Mouse (Mus musculus) MEL (cell line): ENCODE data around the gene Pdhx. TPM values are rescaled to one million over a fixed set of nuclear protein-coding genes. Genes with fewer than 3 reads are reported as not detected.

Experiments
- DNase-seq: peaks from one replicate; pipeline ENCODE4 v3.0.0; 2011; ENCODE audit warnings: low read depth, low spot score
- H3K27ac ChIP-seq: 2 replicates; pipeline ENCODE4 v1.5.1; 2012; ENCODE audit warnings: low read depth, mild to moderate bottlenecking, control low read depth, low read length, moderate library complexity; ENCODE audit not compliant: control insufficient read depth
- H3K27me3 ChIP-seq, 2 experiments: fragments of 150-350 bp in 1 of 2; sonication (generic) in 1 of 2; 2 replicates each; pipeline ENCODE4 v1.6.1; 2012; ENCODE audit warnings: low read length in 2 of 2, mild to moderate bottlenecking in 2 of 2, improper control_type of control experiment in 1 of 2, moderate library complexity in 1 of 2; ENCODE audit not compliant: insufficient read depth in 2 of 2, control insufficient read depth in 1 of 2
- H3K36me3 ChIP-seq, 2 experiments: 2 replicates each; pipeline ENCODE4 v1.6.1; 2012 to 2014; ENCODE audit warnings: low read length in 2 of 2, improper control_type of control experiment in 1 of 2, inconsistent platforms in 1 of 2, mild to moderate bottlenecking in 1 of 2; ENCODE audit not compliant: insufficient read depth in 2 of 2, control insufficient read depth in 1 of 2
- H3K4me1 ChIP-seq, 2 experiments: fragments of 150-350 bp in 1 of 2; sonication (generic) in 1 of 2; 2 replicates each; pipeline ENCODE4 v1.6.1; 2012; ENCODE audit warnings: low read length in 2 of 2, improper control_type of control experiment in 1 of 2, mild to moderate bottlenecking in 1 of 2; ENCODE audit not compliant: insufficient read depth in 2 of 2, control insufficient read depth in 1 of 2
- H3K4me3 ChIP-seq, 2 experiments: fragments of 150-350 bp in 1 of 2; sonication (generic) in 1 of 2; 2 replicates each; pipeline ENCODE4 v1.5.1; 2012; ENCODE audit warnings: low read depth in 2 of 2, low read length in 2 of 2, mild to moderate bottlenecking in 2 of 2, moderate library complexity in 2 of 2, control low read depth in 1 of 2, improper control_type of control experiment in 1 of 2; ENCODE audit not compliant: control insufficient read depth in 1 of 2, insufficient read depth in 1 of 2
- H3K79me2 ChIP-seq: 2 replicates; pipeline ENCODE4 v1.6.1; 2012; ENCODE audit warnings: mild to moderate bottlenecking, low read length, moderate library complexity; ENCODE audit not compliant: control insufficient read depth, poor library complexity, insufficient read depth
- H3K9ac ChIP-seq: 2 replicates; pipeline ENCODE4 v1.6.1; 2012; ENCODE audit warnings: low read depth, mild to moderate bottlenecking, control low read depth, low read length, moderate library complexity; ENCODE audit not compliant: control insufficient read depth, poor library complexity, severe bottlenecking
- H3K9me3 ChIP-seq: fragments of 150-350 bp; sonication (generic); replicated peaks from 2 replicates; pipeline ENCODE4 v1.6.1; 2012; ENCODE audit warnings: mild to moderate bottlenecking, low read length, improper control_type of control experiment, moderate library complexity; ENCODE audit not compliant: insufficient read depth
- E2F4 ChIP-seq: IDR thresholded peaks from 2 replicates; pipeline ENCODE4 v1.6.1; 2011; ENCODE audit warnings: low read depth, low read length, improper control_type of control experiment, borderline replicate concordance
- ETS1 ChIP-seq: IDR thresholded peaks from 2 replicates; pipeline ENCODE4 v1.6.1; 2012; ENCODE audit warnings: low read depth, mild to moderate bottlenecking, inconsistent platforms, low read length, improper control_type of control experiment, moderate library complexity
- GATA1 ChIP-seq: IDR thresholded peaks from 2 replicates; pipeline ENCODE4 v1.6.1; 2011; ENCODE audit warnings: low read depth, low read length, improper control_type of control experiment
- HCFC1 ChIP-seq: IDR thresholded peaks from 2 replicates; pipeline ENCODE4 v1.6.1; 2012; ENCODE audit warnings: low read depth, mild to moderate bottlenecking, inconsistent platforms, low read length, improper control_type of control experiment, moderate library complexity
- JUND ChIP-seq: IDR thresholded peaks from 2 replicates; pipeline ENCODE4 v1.6.1; 2011; ENCODE audit warnings: low read depth, mild to moderate bottlenecking, improper control_type of control experiment, low read length
- MXI1 ChIP-seq: IDR thresholded peaks from 2 replicates; pipeline ENCODE4 v1.6.1; 2011; ENCODE audit warnings: mild to moderate bottlenecking, low read depth, low read length, improper control_type of control experiment
- MYC ChIP-seq: IDR thresholded peaks from 2 replicates; pipeline ENCODE4 v1.6.1; 2011; ENCODE audit warnings: low read depth, mild to moderate bottlenecking, low read length, improper control_type of control experiment, moderate library complexity
- NELFE ChIP-seq: IDR thresholded peaks from 2 replicates; pipeline ENCODE4 v1.6.1; 2011; ENCODE audit warnings: low read depth, low read length, improper control_type of control experiment
- POLR2A ChIP-seq, 2 experiments: IDR thresholded peaks; 2 replicates each; pipeline ENCODE4 v1.6.1; 2011 to 2012; ENCODE audit warnings: low read length in 2 of 2, mild to moderate bottlenecking in 2 of 2, control low read depth in 1 of 2, improper control_type of control experiment in 1 of 2, low read depth in 1 of 2, moderate library complexity in 1 of 2; ENCODE audit not compliant: control insufficient read depth in 1 of 2, insufficient read depth in 1 of 2, poor library complexity in 1 of 2
- POLR2AphosphoS2 ChIP-seq: IDR thresholded peaks from 2 replicates; pipeline ENCODE4 v1.6.1; 2011; ENCODE audit warnings: low read length, improper control_type of control experiment
- SIN3A ChIP-seq: IDR thresholded peaks from 2 replicates; pipeline ENCODE4 v1.6.1; 2012; ENCODE audit warnings: low read length, improper control_type of control experiment, inconsistent platforms
- SMC3 ChIP-seq: IDR thresholded peaks from 2 replicates; pipeline ENCODE4 v1.6.1; 2011; ENCODE audit warnings: low read depth, low read length, improper control_type of control experiment
- USF1 ChIP-seq: IDR thresholded peaks from 2 replicates; pipeline ENCODE4 v1.6.1; 2014; ENCODE audit warnings: low read depth, mild to moderate bottlenecking, inconsistent platforms, low read length, improper control_type of control experiment, moderate library complexity
- ZC3H11A ChIP-seq: IDR thresholded peaks from 2 replicates; pipeline ENCODE4 v1.6.1; 2012; ENCODE audit warnings: low read depth, mild to moderate bottlenecking, inconsistent platforms, low read length, improper control_type of control experiment
- ZKSCAN1 ChIP-seq: IDR thresholded peaks from 2 replicates; pipeline ENCODE4 v1.6.1; 2012; ENCODE audit warnings: low read depth, mild to moderate bottlenecking, inconsistent platforms, low read length, improper control_type of control experiment, moderate library complexity
- ZMIZ1 ChIP-seq: IDR thresholded peaks from 2 replicates; pipeline ENCODE4 v1.6.1; 2012; ENCODE audit warnings: low read depth, mild to moderate bottlenecking, inconsistent platforms, low read length, improper control_type of control experiment, moderate library complexity
- ZNF384 ChIP-seq: IDR thresholded peaks from 2 replicates; pipeline ENCODE4 v1.6.1; 2012; ENCODE audit warnings: low read depth, mild to moderate bottlenecking, inconsistent platforms, low read length, improper control_type of control experiment
- polyA plus RNA-seq, 2 experiments: library from polyadenylated mRNA; stranded (reverse) in 1 of 2; unstranded in 1 of 2; fragments of >175 nt in 1 of 2; fragments of >200 nt in 1 of 2; gene quantifications; 2 replicates each; pipeline versions ENCODE4 v1.2.1 to v1.2.4; 2012; ENCODE audit warnings: low replicate concordance in 2 of 2, low read depth in 1 of 2; ENCODE audit not compliant: insufficient read length in 2 of 2, insufficient read depth in 1 of 2, missing spikeins in 1 of 2
- total RNA-seq: library from RNA; depleted of rRNA; stranded (reverse); fragments of 300-350 nt; gene quantifications from 2 replicates; pipeline ENCODE4 v1.2.3, GENCODE M21; 2012

The Pdhx gene
- total and polyA plus RNA-seq, 3 experiments, result 48.4 to 73.3 TPM; not detected in 1

GRCm38 (mm10) chr2:103062865-103063264 is 10.4 kb downstream of the Pdhx start (continued):
- no peak for TF ChIP-seq POLR2AphosphoS2

GRCm38 (mm10) chr2:103058266-103058665 is 15.0 kb downstream of the Pdhx start:
- H3K4me3 ChIP-seq, result no peak overlapping the region
- no peak overlapping the region for H3K9ac ChIP-seq
- H3K79me2 ChIP-seq, result peaks cover 23% of the 10 kb centered on the region
- TF ChIP-seq MXI1 (no peak), E2F4 (no peak), SIN3A (no peak), MYC (no peak), ZMIZ1 (no peak), ZC3H11A (no peak), ETS1 (no peak), ZNF384 (no peak), POLR2A (IDR thresholded peaks at IDR 0.05; ENCODE audit: control insufficient read depth in 1 of 2, insufficient read depth in 1 of 2, low read depth in 1 of 2, low read length in 2 of 2, poor library complexity in 1 of 2) (no peak)
- no peak for DNase-seq
- no peaks in the 10 kb centered on the region for H3K27me3 ChIP-seq
- no peaks in the 10 kb centered on the region for H3K9me3 ChIP-seq
- peaks cover 4 to 7% of the 10 kb centered on the region in 2 experiments; a peak in 3 of 4 replicates for H3K36me3 ChIP-seq
- no peak overlapping the region for H3K27ac ChIP-seq
- peaks cover 0 to 3% of the 10 kb centered on the region in 2 experiments; a peak in 1 of 4 replicates for H3K4me1 ChIP-seq

- Histone ChIP-seq H3K4me3 (no peak overlapping the region), H3K27ac (no peak overlapping the region), H3K9ac (no peak overlapping the region), H3K27me3 (no peaks in the 10 kb centered on the region), H3K36me3 (peaks cover 3 to 4% of the 10 kb centered on the region in 2 experiments; a peak in 3 of 4 replicates), H3K4me1 (no peaks in the 10 kb centered on the region), H3K79me2 (peaks cover 9% of the 10 kb centered on the region), H3K9me3 (no peaks in the 10 kb centered on the region)
- no peak for TF ChIP-seq GATA1
- TF ChIP-seq ZC3H11A, result no peak
- no peak for TF ChIP-seq NELFE
- no peak for TF ChIP-seq SMC3
- no peak for TF ChIP-seq HCFC1
- no peak for TF ChIP-seq ZKSCAN1
- no peak for TF ChIP-seq JUND
- TF ChIP-seq USF1, result no peak
- no peak for DNase-seq
Measured at GRCm38 (mm10) chr2:103055820-103056219, 17.5 kb downstream of the Pdhx start.
